Mouse (Mus musculus) T-helper 17 cell (primary cell): Measurements from ENCODE around the gene Shb.

Experiments
- in situ Hi-C, 2 experiments: fragments of 300-600 bp; cut with MboI, MseI; formaldehyde crosslinking; loops; 1 replicate in 1 of 2; 2 replicates in 1 of 2; pipeline ENCODE4 v1.15.1; 2025; ENCODE audit warnings: high pct_unique_total_duplicates in 2 of 2

Gene Shb

DNA sequence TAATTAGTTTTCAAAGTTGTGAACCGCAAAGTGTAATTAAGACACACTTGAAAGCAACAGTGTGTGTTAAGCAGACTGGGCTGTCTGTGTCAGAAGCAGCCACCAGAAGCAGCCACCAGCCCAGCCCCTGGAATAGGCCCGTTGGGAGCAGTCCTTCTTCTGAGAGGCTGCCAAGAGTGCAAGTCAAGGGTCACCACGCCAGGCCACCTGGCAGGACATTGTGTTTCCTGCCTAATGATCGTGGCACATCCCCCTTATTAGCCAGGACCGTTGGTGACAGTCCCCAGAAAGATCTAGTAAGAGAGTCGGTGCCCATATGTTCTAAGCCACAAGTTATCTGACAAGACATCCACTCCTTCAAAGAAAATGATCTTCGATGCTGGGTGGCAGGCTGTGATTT lies 70.6 kb downstream of the Shb start:
- in situ Hi-C loops = no loop called here

DNA sequence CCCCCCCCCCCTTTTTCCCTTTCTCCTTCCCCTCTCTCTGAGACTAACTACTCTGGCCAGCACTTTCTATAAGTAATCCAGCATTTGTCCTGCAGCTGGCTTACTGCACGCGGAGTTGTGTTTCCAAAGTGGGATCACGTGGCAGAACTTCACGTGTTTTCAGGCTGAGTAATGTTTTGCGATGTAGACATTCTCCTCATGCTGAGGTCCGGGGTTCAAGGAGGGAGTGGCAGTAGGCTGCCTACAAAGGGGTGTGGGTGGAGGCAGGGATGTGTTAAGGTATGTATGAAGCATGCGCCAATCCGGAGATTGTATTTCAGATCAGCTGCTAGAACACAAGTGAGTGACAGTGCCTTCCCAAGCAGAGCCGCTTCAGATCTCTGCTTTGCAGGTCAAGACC lies 72.9 kb downstream of the Shb start:
- in situ Hi-C loops = no loop called here

GRCm38 (mm10) chr4:45457543-45457942 lies 74.7 kb downstream of the Shb start:
- in situ Hi-C loops = no loop called here

GRCm38 (mm10) chr4:45455001-45455400 lies 77.3 kb downstream of the Shb start:
- in situ Hi-C loops = no loop called here

DNA sequence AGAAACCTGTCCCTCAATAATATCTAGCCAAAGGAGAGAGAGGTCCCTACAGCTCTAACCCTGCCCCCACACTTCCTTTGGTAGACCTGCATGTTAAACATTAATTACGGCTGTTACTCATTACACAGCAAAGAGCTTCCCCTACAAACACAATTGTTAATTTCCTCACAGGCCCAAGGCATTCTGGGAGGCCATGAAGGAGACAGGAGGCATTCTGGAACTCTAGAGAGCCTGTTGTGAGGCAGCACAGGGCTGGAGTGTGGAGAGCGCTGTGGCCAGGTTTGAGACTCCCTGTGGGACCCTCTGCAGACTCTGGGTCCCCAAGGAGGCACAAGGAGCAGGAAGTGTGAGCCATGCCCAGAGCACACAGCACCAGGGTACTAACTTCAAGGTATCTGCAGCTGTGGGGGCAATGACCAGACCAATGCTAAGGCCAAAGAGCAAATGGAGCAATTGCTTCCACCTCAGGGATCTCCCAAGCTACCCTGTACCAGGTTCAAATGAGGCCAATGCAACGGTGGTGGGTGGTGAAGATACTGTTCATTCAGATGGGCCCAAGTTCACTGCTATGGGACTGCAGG lies 78.9 kb downstream of the Shb start:
- in situ Hi-C loops = no loop called here

DNA sequence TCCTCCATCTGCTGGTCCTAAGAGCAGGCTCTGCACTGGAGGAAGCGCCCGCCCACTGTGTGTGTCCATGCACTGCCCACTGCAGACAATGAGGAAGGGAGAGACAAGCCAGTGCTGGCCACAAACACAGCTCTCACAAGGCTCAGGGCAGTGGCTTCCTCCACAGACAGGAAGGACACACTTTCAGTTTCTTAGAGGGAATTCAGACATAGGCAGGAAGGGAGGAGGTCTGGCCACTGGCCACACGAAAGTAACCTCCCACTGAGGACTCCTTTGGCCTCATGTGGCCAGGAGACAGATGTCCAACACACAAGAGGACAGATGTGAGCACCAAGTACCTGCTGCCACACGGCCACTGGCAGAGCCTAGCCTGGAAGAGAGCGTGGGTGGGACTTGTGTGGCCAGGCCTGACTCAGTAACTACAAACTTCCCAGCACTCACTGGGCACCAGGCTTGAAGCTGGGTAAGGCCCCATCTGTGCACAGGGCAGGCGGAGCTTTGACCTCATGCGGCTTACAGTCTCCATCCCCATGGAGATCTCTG lies 79.6 kb downstream of the Shb start:
- in situ Hi-C loops = no loop called here

- in situ Hi-C loops = no loop called here
Measured at GRCm38 (mm10) chr4:45449012-45449411, 83.3 kb downstream of the Shb start.

DNA sequence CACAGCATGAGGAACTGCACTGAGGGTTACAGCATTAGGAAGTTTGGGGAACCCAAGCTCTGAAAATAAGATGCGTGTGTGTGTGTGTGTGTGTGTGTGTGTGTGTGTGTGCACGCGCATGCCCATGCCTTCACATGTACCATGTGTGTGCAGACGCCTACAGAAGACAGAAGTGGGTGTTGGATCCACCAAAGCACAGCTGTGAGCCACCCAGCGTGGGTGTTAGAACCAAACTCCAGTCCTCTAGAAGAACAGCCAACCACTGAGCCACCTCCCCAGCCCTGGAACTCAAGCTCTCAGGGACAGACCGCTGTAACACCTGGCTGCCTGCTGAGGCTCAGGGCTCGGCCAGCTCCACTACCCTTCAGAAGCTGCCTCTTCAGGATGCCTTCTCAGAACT lies 83.8 kb downstream of the Shb start:
- in situ Hi-C loops = no loop called here

GRCm38 (mm10) chr4:45447196-45447595 lies 85.1 kb downstream of the Shb start:
- in situ Hi-C loops = no loop called here

- in situ Hi-C loops = no loop called here
Measured at GRCm38 (mm10) chr4:45445235-45445634, 87.0 kb downstream of the Shb start.

DNA sequence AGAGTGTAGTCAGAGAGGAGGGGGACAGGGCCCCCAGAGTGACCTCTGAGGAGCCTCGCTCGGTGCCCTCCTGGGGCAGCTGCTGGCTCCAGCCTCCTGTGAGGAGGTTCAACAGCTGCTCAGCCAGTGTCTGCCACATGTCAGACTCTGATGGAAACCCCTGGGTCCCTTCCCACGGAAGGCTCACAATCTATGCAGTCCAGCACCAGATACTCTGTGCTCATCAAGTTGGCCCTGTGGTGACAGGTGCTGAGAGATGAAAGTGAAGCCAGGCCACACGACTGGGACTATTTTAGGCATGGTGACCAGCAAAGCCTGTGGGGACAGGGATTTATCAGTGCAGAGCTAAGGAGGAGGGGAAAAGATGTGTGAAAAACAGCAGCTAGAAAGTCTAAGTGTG lies 87.5 kb downstream of the Shb start:
- in situ Hi-C loops = no loop called here

GRCm38 (mm10) chr4:45443652-45444051 lies 88.6 kb downstream of the Shb start:
- in situ Hi-C loops = no loop called here

- in situ Hi-C loops = no loop called here
Measured at GRCm38 (mm10) chr4:45442237-45442636, 90.0 kb downstream of the Shb start.

DNA sequence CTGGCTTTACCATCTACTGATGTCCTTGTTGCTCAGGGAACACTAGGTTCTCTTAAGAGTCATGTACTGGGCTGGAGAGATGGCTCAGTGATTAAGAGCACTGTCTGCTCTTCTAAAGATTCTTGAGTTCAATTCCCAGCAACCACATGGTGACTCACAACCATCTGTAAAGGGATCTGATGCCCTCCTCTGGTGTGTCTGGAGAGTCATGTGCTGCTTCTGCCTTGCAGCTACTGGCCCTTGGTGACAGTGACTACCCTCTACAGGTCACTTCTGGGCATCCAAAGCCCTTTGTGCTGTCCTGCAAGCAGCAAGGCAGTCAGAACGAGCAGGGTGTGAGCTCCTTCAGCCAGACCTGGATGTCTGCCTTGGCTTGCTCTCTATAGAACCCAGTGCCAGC lies 90.5 kb downstream of the Shb start:
- in situ Hi-C loops = no loop called here

DNA sequence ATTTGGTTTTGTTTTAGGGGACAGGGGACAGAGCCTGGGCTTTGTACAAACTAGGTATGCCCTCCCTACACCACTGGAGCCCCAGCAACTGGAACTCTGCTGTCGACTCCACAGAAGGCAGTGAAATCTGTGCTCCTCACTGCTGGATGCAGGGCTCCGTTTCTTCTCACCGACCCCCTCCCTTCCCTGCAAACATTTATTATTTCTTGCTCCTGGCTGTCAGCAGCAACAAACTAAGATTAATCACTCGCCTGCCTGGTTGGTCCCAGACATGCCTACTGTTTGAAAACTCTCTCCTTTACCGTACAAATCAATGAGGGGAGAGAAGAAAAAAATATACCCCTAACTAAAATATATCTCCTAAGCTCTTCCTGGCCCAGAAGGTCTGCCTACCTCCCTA lies 93.0 kb downstream of the Shb start:
- in situ Hi-C loops = no loop called here

GRCm38 (mm10) chr4:45437010-45437409 lies 95.3 kb downstream of the Shb start:
- in situ Hi-C loops = no loop called here

DNA sequence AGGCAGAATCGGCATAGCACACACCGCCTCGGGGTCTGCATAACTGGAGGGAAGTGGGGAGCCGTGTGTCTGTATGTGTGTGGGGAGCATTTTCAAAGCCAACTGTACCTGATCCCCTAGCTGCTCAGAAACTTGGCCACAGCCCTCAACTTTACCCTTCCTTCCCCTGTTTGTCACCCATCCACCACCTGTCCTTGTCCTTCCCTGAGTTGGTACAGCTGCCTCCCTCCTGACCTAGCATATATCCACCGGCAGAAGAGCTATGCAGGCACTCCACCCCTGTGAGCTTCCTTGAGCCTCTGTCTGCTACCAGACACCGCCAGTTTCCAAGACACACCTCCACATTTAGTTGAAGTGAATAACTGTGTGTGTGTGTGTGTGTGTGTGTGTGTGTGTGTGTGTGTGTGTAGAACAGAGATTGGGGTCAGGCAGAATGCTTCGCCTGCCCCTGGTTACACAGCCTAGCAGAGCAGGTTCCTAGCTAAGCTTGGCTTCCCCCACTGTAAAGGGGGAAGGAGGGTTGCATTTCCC lies 95.8 kb downstream of the Shb start:
- in situ Hi-C loops = no loop called here

DNA sequence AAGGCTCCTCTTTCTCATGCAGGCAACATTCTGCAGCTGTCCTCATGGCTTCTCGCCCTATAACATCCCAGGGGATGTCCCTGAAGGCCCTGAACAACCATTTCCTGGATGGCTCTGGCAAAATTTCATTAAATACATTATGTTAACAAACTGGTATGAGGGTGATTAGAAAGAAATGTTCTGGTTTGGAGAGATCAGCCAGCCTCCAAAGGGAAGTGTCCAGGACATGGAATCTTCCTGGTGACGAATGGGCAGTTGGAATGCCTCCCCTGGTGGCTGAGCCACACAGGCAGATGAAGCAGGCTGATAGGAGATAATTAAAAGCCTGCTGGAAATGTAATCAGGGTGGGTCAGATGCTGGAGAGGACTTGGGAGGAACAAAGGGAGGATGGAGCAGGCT lies 96.4 kb downstream of the Shb start:
- in situ Hi-C loops = no loop called here

- in situ Hi-C loops = no loop called here
Measured at GRCm38 (mm10) chr4:45434681-45435080, 97.6 kb downstream of the Shb start.

DNA sequence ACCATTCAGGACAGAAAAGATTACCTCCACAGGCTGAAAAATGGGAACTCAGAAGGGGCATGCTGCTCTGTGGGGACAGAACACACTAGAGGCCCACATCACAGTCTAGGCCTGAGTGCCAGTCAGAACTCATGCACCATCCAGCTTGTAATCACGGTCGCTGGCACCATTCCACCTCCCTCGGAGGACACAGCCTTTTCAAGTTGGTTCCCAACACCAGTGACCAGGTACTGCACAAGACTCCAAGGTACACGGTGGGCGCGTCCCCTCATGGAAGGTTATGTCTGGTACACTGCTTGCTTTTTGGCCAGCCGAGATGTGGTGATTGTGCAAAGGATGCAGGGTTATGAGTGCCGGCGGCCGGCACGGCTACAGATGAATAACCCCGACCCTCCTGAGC lies 98.2 kb downstream of the Shb start:
- in situ Hi-C loops = no loop called here

DNA sequence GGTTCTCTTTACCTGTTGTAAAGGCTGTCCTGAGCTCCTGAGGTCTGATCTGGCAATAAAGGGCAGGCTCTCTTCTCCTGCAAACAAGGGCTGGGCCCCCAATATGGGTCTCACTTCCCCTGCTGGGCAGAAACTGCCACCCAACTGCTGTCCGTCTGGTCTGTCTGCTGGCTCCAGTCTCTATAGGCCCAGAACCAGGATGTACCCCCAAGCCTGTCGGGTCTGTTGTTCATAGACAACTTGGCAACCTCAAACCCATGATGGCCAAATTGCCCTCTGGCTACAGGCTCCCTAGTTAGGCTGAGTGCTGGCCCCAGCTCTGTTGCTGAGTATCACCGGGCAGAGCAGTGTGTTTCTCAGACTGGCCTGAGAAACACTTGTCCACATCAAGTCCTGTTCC lies 100.5 kb downstream of the Shb start:
- in situ Hi-C loops = no loop called here

DNA sequence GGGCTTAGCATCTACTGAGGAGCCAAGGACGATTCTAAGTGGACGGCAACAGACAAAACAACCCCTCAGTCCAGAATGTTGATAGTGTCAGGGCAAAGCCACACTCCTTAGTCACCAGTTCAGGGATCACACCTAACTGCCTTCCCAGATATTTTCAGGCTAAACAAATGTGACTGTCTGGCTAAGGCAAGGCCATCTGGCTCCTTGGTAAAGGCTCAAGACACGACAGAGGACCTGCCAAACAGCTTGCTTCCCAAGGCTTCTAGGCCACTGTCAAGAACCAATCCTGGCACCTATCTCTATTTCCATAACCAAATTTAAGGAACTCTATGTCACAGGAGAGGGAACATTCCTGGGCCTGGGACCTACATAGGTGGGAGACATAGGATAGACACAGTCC lies 101.0 kb downstream of the Shb start:
- in situ Hi-C loops = no loop called here

DNA sequence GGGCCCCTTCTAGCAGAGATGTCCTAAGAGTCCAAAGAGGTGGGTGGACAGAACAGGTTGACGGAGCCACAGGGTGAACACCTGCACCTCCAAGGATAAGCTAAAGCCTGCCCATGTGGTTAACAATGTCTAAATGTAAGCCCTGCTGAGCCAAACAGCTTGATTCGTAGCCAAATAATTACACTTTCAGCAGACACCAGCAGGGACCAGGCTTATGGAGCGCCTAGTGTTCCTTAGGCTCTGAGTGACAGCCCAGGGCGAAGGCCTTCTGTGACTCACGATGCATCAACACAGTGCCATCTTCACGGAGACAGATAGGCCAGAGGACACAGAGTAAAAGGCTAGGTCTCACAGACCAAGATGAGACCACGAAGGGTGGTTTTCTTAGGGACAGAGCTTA lies 102.8 kb downstream of the Shb start:
- in situ Hi-C loops = no loop called here
